Mouse (Mus musculus) adrenal gland, adult 2 months (tissue): ENCODE data around the gene Sytl3. TPM values are rescaled to one million over a fixed set of nuclear protein-coding genes. Genes with fewer than 3 reads are reported as not detected.
"Not testable (repeated sequence)": the region's sequence is repeated elsewhere in the genome, so short reads cannot be mapped to it uniquely, and the experiment has no call there.

Experiments used
- DNase-seq: peaks from one replicate; pipeline ENCODE4 v3.0.0; 2021
- long read RNA-seq: library from polyadenylated mRNA; stranded (forward); transcript quantifications from one replicate; pipeline ENCODE4 v2.0.0, GENCODE M21; 2021
- polyA plus RNA-seq: library from polyadenylated mRNA; depleted of rRNA; stranded (reverse); fragments of >200 nt; gene quantifications from 2 replicates; pipeline ENCODE4 v1.2.3, GENCODE M21; 2012; rRNA removed
- total RNA-seq, 2 experiments: library from RNA; stranded (reverse); gene quantifications; 2 replicates each; pipeline ENCODE4 v1.2.3; 2021

Gene Sytl3
- total RNA-seq (under 1 TPM in 1 of 2 experiments, not detected in 1; 0.21 TPM), polyA plus RNA-seq (not detected in 2 replicates)
- long read RNA-seq = 0 reads

DNA sequence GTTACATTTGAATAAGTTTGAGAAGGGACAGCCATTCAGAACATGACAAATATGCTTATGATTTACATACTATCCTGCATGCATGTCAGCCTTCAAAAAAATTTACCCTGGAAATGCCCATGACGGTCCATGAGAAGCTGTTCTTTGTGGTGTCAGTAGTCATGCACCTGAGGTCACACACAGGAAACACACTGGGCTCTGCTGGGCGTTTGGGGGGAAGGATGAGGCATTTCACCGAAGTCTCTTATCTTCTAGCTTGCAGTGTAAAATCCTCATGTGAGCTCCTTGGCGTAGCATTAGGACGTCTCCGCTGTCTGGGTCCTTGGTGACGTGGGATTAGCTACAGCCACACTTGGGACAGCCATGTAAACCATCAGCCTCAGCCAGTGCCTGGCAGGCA lies at the start of gene Sytl3:
Gene Sytl3, plus strand, starts transcription at position 293 of the 400 bp plus-strand sequence.
- not testable (repeated sequence) for DNase-seq

DNA sequence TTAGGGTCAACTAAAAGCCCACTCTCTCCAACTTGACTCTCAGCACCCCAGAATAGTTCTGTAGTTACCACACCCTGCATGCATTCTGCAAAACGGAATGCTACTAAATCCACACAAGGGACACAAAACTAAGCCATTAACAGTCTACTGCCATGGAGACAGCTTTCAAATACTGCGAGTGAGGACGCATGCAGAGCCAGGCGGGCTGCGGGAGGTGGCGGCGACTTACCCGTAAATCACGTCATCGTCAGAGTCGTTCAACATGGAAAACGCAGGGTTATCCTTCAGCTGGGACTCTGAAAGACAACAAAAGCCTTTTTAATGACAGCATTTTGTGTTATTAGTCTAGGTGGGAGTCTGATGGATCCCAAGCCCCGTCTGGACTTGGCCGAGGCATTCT lies 45.4 kb upstream of the Sytl3 start:
- not testable (repeated sequence) for DNase-seq

GRCm38 (mm10) chr17:6614316-6614715 lies 44.6 kb upstream of the Sytl3 start:
- DNase-seq = not testable (repeated sequence)

GRCm38 (mm10) chr17:6616731-6617130 lies 42.2 kb upstream of the Sytl3 start:
- DNase-seq = not testable (repeated sequence)

- DNase-seq = not testable (repeated sequence)
These were observed 41.0 kb upstream of the Sytl3 start for GRCm38 (mm10) chr17:6617689-6618400.

DNA sequence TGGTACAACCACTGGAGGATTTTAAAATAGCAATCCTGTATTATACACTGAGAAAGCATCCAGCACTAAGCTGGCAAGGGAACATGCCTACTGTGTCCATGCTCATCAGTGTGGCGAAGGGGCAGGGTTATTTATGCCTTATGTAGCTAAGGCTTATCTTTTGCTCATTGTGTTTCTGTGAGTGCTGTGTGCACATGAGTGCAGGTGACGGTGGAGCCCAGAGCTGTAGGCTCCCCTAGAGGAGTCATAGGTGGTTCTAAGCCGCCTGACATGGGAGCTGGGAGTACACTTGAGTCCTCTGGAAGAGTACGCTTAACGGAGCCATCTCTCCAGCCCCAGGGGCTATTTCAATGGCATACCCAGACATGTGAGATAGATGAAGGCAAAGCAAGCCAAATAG lies 39.6 kb upstream of the Sytl3 start:
- not testable (repeated sequence) for DNase-seq

GRCm38 (mm10) chr17:6620035-6620434 lies 38.9 kb upstream of the Sytl3 start:
- not testable (repeated sequence) for DNase-seq

DNA sequence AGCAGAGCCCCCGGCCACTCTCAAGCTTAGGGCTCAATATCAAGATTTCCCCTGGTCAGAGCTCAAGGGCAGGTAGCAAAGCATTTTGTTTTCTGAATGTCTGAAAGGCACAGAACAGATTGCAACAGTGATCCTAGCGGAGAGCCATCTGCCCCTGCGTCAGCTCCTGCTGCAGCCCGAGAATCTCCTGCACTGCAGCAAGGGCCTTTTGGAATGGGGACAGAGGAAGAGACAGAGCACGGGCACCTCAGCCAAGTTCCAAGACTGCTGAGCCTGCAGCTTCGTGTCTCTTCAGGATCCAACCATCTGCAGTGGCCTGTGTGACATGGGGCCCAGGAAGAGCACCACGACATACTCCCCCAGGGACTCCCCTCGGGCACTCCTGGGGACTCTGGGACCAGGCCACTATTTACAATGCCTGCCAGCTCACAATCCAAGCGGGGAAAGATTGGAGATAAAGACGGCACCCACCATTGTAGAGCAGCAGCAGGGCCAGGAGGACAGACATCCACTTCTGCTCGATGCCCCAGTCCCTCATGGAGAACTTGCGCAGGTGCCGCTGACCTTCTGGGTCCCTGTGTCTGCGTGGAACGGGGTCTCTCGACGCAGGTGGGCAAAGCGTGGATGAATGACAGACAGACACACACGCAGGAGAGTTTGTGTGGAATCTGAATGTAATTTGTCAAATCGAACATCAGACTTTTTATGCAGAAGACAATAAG lies 38.0 kb upstream of the Sytl3 start:
- DNase-seq = not testable (repeated sequence)

DNA sequence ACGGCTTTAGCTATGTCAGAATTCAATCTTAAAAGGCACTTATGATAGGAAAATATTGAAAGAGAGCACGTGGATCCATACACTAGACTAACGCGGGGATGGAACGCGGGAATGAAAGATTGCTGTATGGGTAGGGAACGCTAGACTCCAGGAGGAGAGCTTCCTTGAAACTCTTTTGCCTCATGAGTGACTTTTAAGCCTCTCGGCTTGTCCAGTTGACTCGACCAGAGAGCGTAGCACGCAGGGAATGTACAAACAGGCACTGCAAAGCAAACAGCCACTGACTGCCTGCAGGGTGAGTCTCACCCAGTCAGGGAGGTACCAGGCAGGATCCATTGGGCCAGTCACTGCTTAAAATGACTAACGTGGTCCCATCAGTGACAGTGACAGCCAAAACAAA lies 36.9 kb upstream of the Sytl3 start:
- not testable (repeated sequence) for DNase-seq

- DNase-seq = not testable (repeated sequence)
These were observed 33.9 kb upstream of the Sytl3 start for GRCm38 (mm10) chr17:6624926-6625558.

- DNase-seq = not testable (repeated sequence)
These were observed 28.5 kb upstream of the Sytl3 start for GRCm38 (mm10) chr17:6630398-6630797.

DNA sequence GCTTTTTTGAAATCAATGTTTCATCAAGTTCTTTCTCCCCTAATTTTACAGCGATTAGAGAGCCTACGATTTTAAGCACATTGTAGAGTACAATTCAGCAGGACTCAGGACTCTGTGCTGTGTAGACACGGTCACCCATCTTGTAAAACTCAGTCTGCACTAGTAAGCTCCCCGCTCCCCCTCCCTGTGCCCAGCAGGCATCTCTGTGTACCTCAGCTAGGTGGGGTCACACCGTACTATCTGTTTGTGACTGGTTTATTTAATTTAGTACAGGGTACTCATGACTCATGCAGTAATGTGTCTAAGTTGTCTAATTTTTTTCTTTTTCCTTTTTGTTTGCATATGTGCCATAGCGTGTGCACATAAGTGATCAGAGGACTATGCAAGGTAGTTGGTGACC lies 26.0 kb upstream of the Sytl3 start:
- DNase-seq = not testable (repeated sequence)

DNA sequence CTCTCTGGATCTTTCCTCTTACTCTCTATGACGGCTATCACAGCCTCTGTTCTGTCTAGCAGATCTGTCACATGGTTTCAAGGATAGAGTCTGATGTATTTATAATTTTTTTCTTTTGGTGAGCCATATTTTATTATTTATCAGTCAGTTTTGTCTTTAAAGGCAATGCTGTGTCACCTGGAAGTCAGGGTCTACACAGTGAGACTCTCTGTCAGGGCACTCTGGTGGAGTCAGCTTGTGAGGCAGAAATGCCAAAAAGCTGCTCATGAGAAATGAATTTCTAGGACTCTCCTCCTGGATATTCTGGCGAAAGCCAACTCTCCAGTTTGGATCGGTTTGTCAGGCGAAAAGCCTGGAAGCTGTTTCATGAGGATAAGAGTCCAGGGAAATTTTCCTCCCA lies 23.1 kb upstream of the Sytl3 start:
- DNase-seq = not testable (repeated sequence)

- DNase-seq = no peak
These were observed 22.0 kb upstream of the Sytl3 start for GRCm38 (mm10) chr17:6636861-6637260.

- not testable (repeated sequence) for DNase-seq
These were observed 21.5 kb upstream of the Sytl3 start for GRCm38 (mm10) chr17:6637434-6637833.

GRCm38 (mm10) chr17:6638444-6638843 lies 20.4 kb upstream of the Sytl3 start:
- not testable (repeated sequence) for DNase-seq

DNA sequence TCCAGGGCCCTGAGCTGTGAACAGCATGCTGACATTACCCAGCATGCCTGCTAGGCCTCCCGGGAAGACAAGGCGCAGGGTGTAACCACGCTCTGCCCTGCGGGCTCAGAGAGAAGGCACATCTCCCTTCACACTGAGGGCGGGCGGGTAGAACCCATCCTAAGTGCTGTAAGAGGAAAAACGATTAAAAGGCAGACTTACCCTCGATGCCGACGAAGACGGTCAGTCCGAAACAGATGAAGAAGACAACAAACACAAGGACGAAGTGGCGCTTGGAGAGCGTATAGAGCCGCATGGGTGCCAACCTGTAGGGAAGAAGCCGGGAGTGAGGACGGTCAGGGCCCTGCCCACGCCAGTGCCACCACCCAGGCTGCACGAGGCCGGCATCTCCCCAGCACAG lies 19.4 kb upstream of the Sytl3 start:
- not testable (repeated sequence) for DNase-seq

GRCm38 (mm10) chr17:6640044-6640637 lies 18.8 kb upstream of the Sytl3 start:
- DNase-seq = not testable (repeated sequence)

DNA sequence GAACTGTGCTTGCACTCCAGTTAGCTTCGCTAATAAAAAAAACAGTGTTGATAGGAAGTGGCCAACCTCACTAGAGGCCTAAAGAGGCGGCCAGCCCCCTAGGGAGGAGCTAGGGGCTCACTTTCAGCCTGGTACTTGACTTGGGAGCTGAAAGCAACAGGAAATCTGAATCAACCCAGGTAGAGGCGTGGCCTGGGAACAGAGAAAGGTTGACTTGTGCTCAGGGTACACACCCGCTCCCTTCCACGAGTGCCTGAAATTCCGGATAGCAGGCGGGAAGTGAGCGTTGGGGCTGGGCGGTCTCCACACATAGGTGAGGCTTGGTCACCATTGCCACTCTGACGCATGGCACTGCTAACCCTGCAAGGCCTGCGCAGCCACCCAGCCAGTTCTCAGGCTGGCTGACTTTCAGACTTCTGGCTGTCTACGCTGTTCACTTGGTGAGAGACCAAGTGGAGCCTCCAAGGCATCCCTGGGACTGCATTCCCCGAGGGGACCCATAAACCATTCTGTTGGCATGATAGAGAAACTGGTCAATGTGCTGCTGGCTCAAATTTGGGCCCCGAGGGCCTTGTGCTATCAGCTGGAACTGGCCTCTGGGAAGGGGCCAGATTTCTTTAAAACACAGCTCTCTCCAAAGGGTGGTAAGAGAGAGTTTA lies 18.0 kb upstream of the Sytl3 start:
- not testable (repeated sequence) for DNase-seq

- not testable (repeated sequence) for DNase-seq
These were observed 14.7 kb upstream of the Sytl3 start for GRCm38 (mm10) chr17:6644210-6644609.

DNA sequence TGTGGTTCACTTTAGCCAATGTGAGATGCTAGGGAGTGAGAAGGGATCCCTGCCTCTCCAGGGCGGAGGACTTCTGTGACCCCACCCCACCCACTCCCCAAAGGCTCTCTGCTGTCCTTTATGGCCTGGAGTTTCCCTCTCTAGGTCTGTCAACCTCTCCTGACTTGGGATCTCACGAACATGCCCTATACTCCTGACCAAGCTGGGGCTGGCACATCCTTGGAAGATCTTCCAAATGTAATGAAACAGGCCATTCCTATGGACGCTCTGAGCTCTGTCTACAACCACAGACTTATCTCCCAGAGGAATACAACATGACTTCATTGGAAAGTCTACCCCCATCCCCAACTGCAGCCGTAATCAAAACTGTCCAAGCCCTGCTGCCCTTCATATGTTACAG lies 14.2 kb upstream of the Sytl3 start:
- DNase-seq = not testable (repeated sequence)

DNA sequence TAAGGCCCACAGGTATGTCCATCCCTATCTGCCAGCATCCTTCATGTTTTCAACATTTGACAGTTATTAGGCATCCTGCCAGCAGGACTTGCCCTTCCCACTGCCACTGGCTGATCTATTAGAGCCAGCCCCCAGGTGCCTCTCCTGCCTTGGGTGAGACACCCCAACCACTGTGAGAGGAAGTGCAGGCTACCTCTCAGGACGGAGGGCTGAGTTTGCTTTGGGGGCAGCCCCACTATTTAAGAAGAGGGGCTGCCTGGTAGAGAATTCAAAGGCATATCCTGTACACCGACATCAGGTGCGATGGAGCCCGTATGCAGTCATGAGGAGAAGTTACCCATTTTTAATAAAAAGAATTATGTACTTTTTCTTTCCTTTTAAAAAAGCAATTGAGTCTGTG lies 13.2 kb upstream of the Sytl3 start:
- not testable (repeated sequence) for DNase-seq
